Mouse (Mus musculus) CH12.LX (cell line): Measurements from ENCODE around the gene Ppm1l.

Source experiments
- CHD2 ChIP-seq: IDR thresholded peaks from 2 replicates; pipeline ENCODE4 v1.6.1; 2011; ENCODE audit warnings: low read length, improper control_type of control experiment
- CTCF ChIP-seq, 2 experiments: IDR thresholded peaks in 1 of 2; conservative IDR thresholded peaks in 1 of 2; 2 replicates each; pipeline ENCODE4 v1.5.1; 2011 to 2012; ENCODE audit warnings: low read depth in 2 of 2, low read length in 2 of 2, improper control_type of control experiment in 1 of 2, inconsistent platforms in 1 of 2, mild to moderate bottlenecking in 1 of 2, moderate library complexity in 1 of 2
- E2F4 ChIP-seq: IDR thresholded peaks from 2 replicates; pipeline ENCODE4 v1.6.1; 2011; ENCODE audit warnings: low read depth, low read length, improper control_type of control experiment; ENCODE audit not compliant: insufficient replicate concordance
- EP300 ChIP-seq: IDR thresholded peaks from 2 replicates; pipeline ENCODE4 v1.6.1; 2011; ENCODE audit warnings: low read length, improper control_type of control experiment
- MAX ChIP-seq: IDR thresholded peaks from 2 replicates; pipeline ENCODE4 v1.6.1; 2011; ENCODE audit warnings: low read length, improper control_type of control experiment
- MYC ChIP-seq: IDR thresholded peaks from 2 replicates; pipeline ENCODE4 v1.6.1; 2011; ENCODE audit warnings: low read depth, mild to moderate bottlenecking, improper control_type of control experiment, low read length
- POLR2A ChIP-seq: IDR thresholded peaks from 2 replicates; pipeline ENCODE4 v1.6.1; 2011; ENCODE audit warnings: low read depth, mild to moderate bottlenecking, improper control_type of control experiment, low read length
- SMC3 ChIP-seq: IDR thresholded peaks from 2 replicates; pipeline ENCODE4 v1.6.1; 2011; ENCODE audit warnings: low read depth, low read length, improper control_type of control experiment

- TF ChIP-seq SMC3 (no peak), MYC (no peak), E2F4 (no peak), POLR2A (no peak), CTCF (conservative IDR thresholded peaks at IDR 0.05 in 1 of 2, IDR thresholded peaks at IDR 0.05 in 1 of 2; ENCODE audit: low read depth in 2 of 2, low read length in 2 of 2) (no peak), CHD2 (no peak), MAX (no peak), EP300 (no peak)
These were observed 16.5 kb upstream of the Ppm1l start for GRCm38 (mm10) chr3:69300121-69300520.
